In genomic region chr8:10490420-10490784, GRCm38 (mm10) we compare ENCODE assay signal across 20 mouse cellular contexts.
DNase-seq lines count a peak whose midpoint lies in the region; TF ChIP-seq lines count a peak whose summit lies in the region.
"Had no signal": no experiment of that assay in that cellular context is flagged by ENCODE, and none has a peak within 500 bp of the region (broad histone marks: within the 10 kb centered on the region; RNA-seq: fewer than 3 reads in every experiment).

No protein-coding gene starts in this region.

- no peaks in the 10 kb centered on the region for H3K4me1 ChIP-seq in cerebellum, adult 2 months (ENCODE audit: control insufficient read depth, insufficient read depth, low read length)
- H3K4me1 ChIP-seq: heart, embryonic 15.5 days; kidney, embryonic 15.5 days had no signal

- DNase-seq in cerebellum, postnatal 14 days: peak; percentile 6 to 30
- DNase-seq in cerebellum, adult 2 months: no peak
- peak; percentile 10 for DNase-seq in heart, adult 11 months
- DNase-seq in heart, postnatal 4 days: no peak
- peak; percentile 27 to 38 for DNase-seq in left cerebral cortex, postnatal 10 days (ENCODE audit: extremely low spot score in 1 of 2, low spot score in 2 of 2)
- DNase-seq in left cerebral cortex, postnatal 14 days (ENCODE audit: low spot score in 2 of 2): no peak
- peak; percentile 44 for DNase-seq in brain, embryonic 14.5 days (ENCODE audit: low read depth)
- DNase-seq: adrenal gland, postnatal 10 days; cerebellum, adult 9-10 months; heart, postnatal 36 days; kidney, postnatal 36 days; layer of hippocampus, adult 9-11 months; lung, embryonic 14.5 days; thymus, adult 2 months; thymus, postnatal 4 days had no signal

- intact Hi-C loops in left cerebral cortex, postnatal 10 days (cut with DNase I): no loop called here
- intact Hi-C loops in left cerebral cortex, postnatal 14 days (cut with DNase I): no loop called here

- H3K27ac ChIP-seq in cerebellum, adult 2 months (ENCODE audit: insufficient read depth, low read length): no peak overlapping the region
- H3K27ac ChIP-seq: heart, embryonic 15.5 days; kidney, embryonic 15.5 days; limb, embryonic 15.5 days; liver, embryonic 14.5 days; stomach, postnatal 0 days had no signal

- WGBS in cerebellum, adult 2 months: 71% methylated on average over 2 of the region's 2 CpGs

- H3K4me3 ChIP-seq in cerebellum, adult 2 months (replicated peaks; ENCODE audit: insufficient read depth, low read depth, low read length): no peak overlapping the region
- H3K4me3 ChIP-seq: heart, embryonic 15.5 days; kidney, embryonic 15.5 days; limb, embryonic 15.5 days had no signal

- no peaks in the 10 kb centered on the region for H3K27me3 ChIP-seq in cerebellum, adult 2 months (ENCODE audit: control insufficient read depth, insufficient read depth, low read length)
- H3K27me3 ChIP-seq: heart, embryonic 15.5 days; kidney, embryonic 15.5 days; limb, embryonic 15.5 days had no signal

- no peak for TF ChIP-seq POLR2A in cerebellum, adult 2 months (IDR thresholded peaks at IDR 0.05; ENCODE audit: borderline replicate concordance, insufficient read depth, low read length)
- TF ChIP-seq POLR2A in brain, embryonic 14.5 days (IDR thresholded peaks at IDR 0.05; ENCODE audit: borderline replicate concordance, extremely low read depth, insufficient read depth, insufficient read length, poor library complexity, severe bottlenecking): no peak

- TF ChIP-seq CTCF in cerebellum, adult 2 months (IDR thresholded peaks at IDR 0.05; ENCODE audit: borderline replicate concordance, insufficient read depth, low read depth, low read length): no peak
- TF ChIP-seq CTCF in brain, embryonic 14.5 days (IDR thresholded peaks at IDR 0.05; ENCODE audit: borderline replicate concordance, extremely low read depth, insufficient read depth, insufficient read length): no peak

Comparison
In these comparisons a context has a peak if more than half of its experiments do, and no peak if none do; other contexts are left out.
1. DNase-seq: peak in cerebellum, postnatal 14 days (2 of 2), heart, adult 11 months (single experiment), left cerebral cortex, postnatal 10 days (2 of 2) and brain, embryonic 14.5 days (single experiment); none in cerebellum, adult 2 months (0 of 2), heart, postnatal 4 days (single experiment) and left cerebral cortex, postnatal 14 days (0 of 2).